Mouse (Mus musculus) limb, embryonic 12.5 days (tissue): ENCODE measurements around the gene Med22. TPM values are rescaled to one million over a fixed set of nuclear protein-coding genes. Genes with fewer than 3 reads are reported as not detected.
"Not testable (repeated sequence)": the region's sequence is repeated elsewhere in the genome, so short reads cannot be mapped to it uniquely, and the experiment has no call there.

ENCODE experiments used
- ATAC-seq: fragments of 200-750 bp; cut with Nextera tagmentation; 2 replicates; pipeline ENCODE4 v1.8.0; 2017; ENCODE audit warnings: low read depth, moderate TSS enrichment; ENCODE audit not compliant: insufficient number of reproducible peaks, insufficient read depth, low FRiP score, low TSS enrichment
- H3K27ac ChIP-seq: fragments of 300-500 bp; sonication (generic); 2 replicates; pipeline ENCODE4 v1.5.1; 2016; ENCODE audit warnings: mild to moderate bottlenecking, moderate library complexity
- H3K27me3 ChIP-seq: fragments of 300-500 bp; sonication (generic); 2 replicates; pipeline ENCODE4 v1.6.1; 2016; ENCODE audit warnings: mild to moderate bottlenecking, moderate library complexity
- H3K36me3 ChIP-seq: fragments of 300-500 bp; sonication (generic); 2 replicates; pipeline ENCODE4 v1.6.1; 2016; ENCODE audit warnings: mild to moderate bottlenecking, moderate library complexity
- H3K4me1 ChIP-seq: fragments of 300-500 bp; sonication (generic); replicated peaks from 2 replicates; pipeline ENCODE4 v1.6.1; 2016
- H3K4me2 ChIP-seq: fragments of 300-500 bp; sonication (generic); 2 replicates; pipeline ENCODE4 v1.6.1; 2016; ENCODE audit warnings: mild to moderate bottlenecking, moderate library complexity
- H3K4me3 ChIP-seq: fragments of 300-500 bp; sonication (generic); replicated peaks from 2 replicates; pipeline ENCODE4 v1.5.1; 2016; ENCODE audit warnings: mild to moderate bottlenecking
- H3K9ac ChIP-seq: fragments of 300-500 bp; sonication (generic); replicated peaks from 2 replicates; pipeline ENCODE4 v1.6.1; 2016; ENCODE audit warnings: mild to moderate bottlenecking, moderate library complexity
- H3K9me3 ChIP-seq: fragments of 300-500 bp; sonication (generic); 2 replicates; pipeline ENCODE4 v1.6.1; 2016; ENCODE audit warnings: mild to moderate bottlenecking, moderate library complexity
- WGBS: fragments of 180-500 bp; shearing (Covaris S2); methylation state at CpG from one replicate; pipeline ENCODE4 v1.1.7; 2016; 5-methylcytosine and 5-hydroxymethylcytosine counted together
- polyA plus RNA-seq: library from polyadenylated mRNA; unstranded; fragments of >200 nt; fragmentation: Nextera tagmentation; extraction: Ambion mirVana; gene quantifications from 2 replicates; pipeline ENCODE4 v1.2.1, GENCODE M21; 2016

Med22 gene
- polyA plus RNA-seq, 1 experiment from 2014 or later: 66.5 TPM

GRCm38 (mm10) chr2:26902467-26903220, 7.8 kb downstream of the Med22 start, which contains the start of gene Surf6:
Gene Surf6, minus strand, starts transcription at chr2:26902879.
- peak within 1 kb of the TSS; percentile 72 for H3K9ac ChIP-seq
- peaks cover 68% of the 10 kb centered on the region for H3K36me3 ChIP-seq
- H3K27ac ChIP-seq: peak within 1 kb of the TSS; percentile 87
- H3K4me2 ChIP-seq: peak within 1 kb of the TSS; percentile 80
- WGBS: under 1% methylated on average over 41 of the region's 41 CpGs
- peaks cover 18% of the 10 kb centered on the region for H3K4me1 ChIP-seq
- no peaks in the 10 kb centered on the region for H3K27me3 ChIP-seq
- H3K4me3 ChIP-seq: peak within 1 kb of the TSS; percentile 80
- no peaks in the 10 kb centered on the region for H3K9me3 ChIP-seq
- ATAC-seq: peak; percentile 94

GRCm38 (mm10) chr2:26901834-26902400, 8.6 kb downstream of the Med22 start:
- no peak overlapping the region for H3K27ac ChIP-seq
- 4% methylated on average over 7 of the region's 7 CpGs for WGBS
- peak overlapping the region; percentile 80 for H3K4me2 ChIP-seq
- H3K4me1 ChIP-seq: peaks cover 18% of the 10 kb centered on the region
- H3K9me3 ChIP-seq: no peaks in the 10 kb centered on the region
- H3K27me3 ChIP-seq: no peaks in the 10 kb centered on the region
- peaks cover 68% of the 10 kb centered on the region for H3K36me3 ChIP-seq
- H3K9ac ChIP-seq: peak overlapping the region; percentile 72
- ATAC-seq: no peak
- peak overlapping the region; percentile 80 for H3K4me3 ChIP-seq

- H3K4me3 ChIP-seq: 0 out of 2 replicates have a peak overlapping the region, but pooled peaks have one; percentile 2
- 66% methylated on average over 1 of the region's 1 CpGs for WGBS
- no peak overlapping the region for H3K9ac ChIP-seq
These were observed 9.7 kb downstream of the Med22 start for GRCm38 (mm10) chr2:26900731-26901130.

GRCm38 (mm10) chr2:26895898-26896297, 14.6 kb downstream of the Med22 start:
- WGBS: 90% methylated on average over 4 of the region's 4 CpGs
- peaks cover 94% of the 10 kb centered on the region for H3K36me3 ChIP-seq
- H3K27ac ChIP-seq: no peak overlapping the region

More at GRCm38 (mm10) chr2:26900731-26901130, 9.7 kb downstream of the Med22 start:
- no peaks in the 10 kb centered on the region for H3K9me3 ChIP-seq
- no peaks in the 10 kb centered on the region for H3K27me3 ChIP-seq
- H3K4me2 ChIP-seq: no peak overlapping the region
- peaks cover 18% of the 10 kb centered on the region for H3K4me1 ChIP-seq
- no peak overlapping the region for H3K27ac ChIP-seq
- peaks cover 68% of the 10 kb centered on the region for H3K36me3 ChIP-seq
- ATAC-seq: no peak

DNA sequence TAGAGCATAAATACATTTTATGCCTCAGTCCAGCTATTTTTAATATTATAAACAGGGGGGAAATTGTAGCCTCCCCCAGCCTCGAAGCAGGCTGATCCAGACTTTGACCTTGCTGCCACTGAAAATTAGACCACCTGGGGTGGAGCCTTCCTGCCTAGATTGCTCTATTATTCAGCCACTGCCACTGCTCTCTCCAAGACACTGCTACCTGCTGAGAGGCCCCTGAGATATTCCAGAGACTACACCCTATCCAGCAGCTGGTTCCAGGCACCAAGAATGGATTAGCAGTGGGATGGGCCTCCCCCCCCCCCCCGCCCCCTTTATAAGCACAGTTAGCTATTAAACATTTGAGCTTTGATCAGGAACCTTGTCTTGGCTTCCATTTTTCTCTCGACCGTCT, 24.3 kb downstream of the Med22 start:
- not testable (repeated sequence) for ATAC-seq, H3K4me2 ChIP-seq, H3K27me3 ChIP-seq, H3K4me3 ChIP-seq, H3K27ac ChIP-seq, H3K9ac ChIP-seq, H3K4me1 ChIP-seq
- peaks cover 32% of the 10 kb centered on the region for H3K36me3 ChIP-seq
- peaks cover 15% of the 10 kb centered on the region; the same call in 1 of the 2 replicates for H3K9me3 ChIP-seq
- 71% methylated on average over 4 of the region's 4 CpGs for WGBS

More at GRCm38 (mm10) chr2:26895898-26896297, 14.6 kb downstream of the Med22 start:
- no peaks in the 10 kb centered on the region for H3K27me3 ChIP-seq
- no peak overlapping the region for H3K4me2 ChIP-seq
- no peaks in the 10 kb centered on the region for H3K4me1 ChIP-seq
- no peak overlapping the region for H3K9ac ChIP-seq
- ATAC-seq: no peak
- no peaks in the 10 kb centered on the region for H3K9me3 ChIP-seq
- H3K4me3 ChIP-seq: no peak overlapping the region

DNA sequence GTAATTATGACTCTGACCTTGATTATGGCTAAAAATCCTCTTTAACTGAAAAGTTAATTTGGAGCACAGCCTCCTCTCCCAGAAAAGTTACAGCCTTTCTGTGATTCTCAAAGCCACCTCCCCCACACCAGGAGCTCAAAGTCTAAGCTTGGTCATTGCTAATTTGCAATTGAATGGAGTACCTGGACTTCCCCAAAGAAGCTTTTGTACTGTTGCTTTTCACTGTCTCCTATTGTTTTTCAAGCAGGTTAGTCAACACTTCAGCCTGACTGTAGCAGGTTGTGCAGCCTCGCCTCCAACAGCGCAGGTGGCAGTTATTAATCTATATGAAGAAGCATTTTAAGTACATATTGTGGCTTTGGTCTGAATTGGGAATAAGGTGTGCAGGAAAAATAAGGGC, 24.9 kb downstream of the Med22 start:
- not testable (repeated sequence) for H3K9ac ChIP-seq, ATAC-seq

GRCm38 (mm10) chr2:26878571-26878970, 31.9 kb downstream of the Med22 start:
- H3K9ac ChIP-seq: no peak overlapping the region

More for the DNA sequence above, 24.9 kb downstream of the Med22 start:
- not testable (repeated sequence) for H3K4me2 ChIP-seq, H3K4me3 ChIP-seq, H3K27ac ChIP-seq, H3K4me1 ChIP-seq, H3K27me3 ChIP-seq
- H3K9me3 ChIP-seq: peaks cover 15% of the 10 kb centered on the region; the same call in 1 of the 2 replicates
- peaks cover 25% of the 10 kb centered on the region for H3K36me3 ChIP-seq
- WGBS: 90% methylated on average over 2 of the region's 2 CpGs

DNA sequence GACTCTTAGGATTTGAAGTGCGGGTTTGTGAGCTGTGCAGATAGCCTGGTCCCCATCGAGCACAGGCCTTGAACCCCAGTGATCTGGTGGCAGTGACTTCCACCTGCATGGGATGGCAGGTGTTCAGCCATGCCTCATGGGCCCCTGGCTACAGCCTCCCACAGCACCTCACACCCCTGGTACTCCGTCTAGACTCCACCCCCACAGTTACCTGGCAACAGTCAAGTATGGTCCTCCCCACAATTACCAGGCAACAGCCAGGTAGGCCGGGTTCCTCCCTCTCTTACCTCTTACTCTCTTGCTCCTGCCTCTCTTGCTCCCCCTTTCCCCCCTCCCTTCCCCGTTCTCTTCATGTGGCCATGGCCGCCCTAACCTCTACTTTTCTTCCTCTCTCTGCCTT, 39.8 kb downstream of the Med22 start:
- Histone ChIP-seq H3K27me3 (peaks cover 11% of the 10 kb centered on the region; the same call in 1 of the 2 replicates), H3K27ac (no peak overlapping the region), H3K4me2 (no peak overlapping the region), H3K9ac (no peak overlapping the region), H3K4me3 (no peak overlapping the region), H3K4me1 (no peaks in the 10 kb centered on the region), H3K9me3 (no peaks in the 10 kb centered on the region), H3K36me3 (no peaks in the 10 kb centered on the region)
- WGBS: 61% methylated on average over 6 of the region's 6 CpGs
- no peak for ATAC-seq

More at GRCm38 (mm10) chr2:26878571-26878970, 31.9 kb downstream of the Med22 start:
- H3K4me2 ChIP-seq: no peak overlapping the region
- H3K4me1 ChIP-seq: no peaks in the 10 kb centered on the region
- H3K36me3 ChIP-seq: no peaks in the 10 kb centered on the region
- H3K4me3 ChIP-seq: no peak overlapping the region
- peaks cover 4% of the 10 kb centered on the region; the same call in 1 of the 2 replicates for H3K9me3 ChIP-seq
- no peak overlapping the region for H3K27ac ChIP-seq
- no peaks in the 10 kb centered on the region for H3K27me3 ChIP-seq
- ATAC-seq: no peak

- H3K36me3 ChIP-seq: no peaks in the 10 kb centered on the region
- ATAC-seq: no peak
- H3K9ac ChIP-seq: no peak within 1 kb of the TSS
- WGBS: 67% methylated on average over 3 of the region's 3 CpGs
- H3K4me2 ChIP-seq: no peak within 1 kb of the TSS
- H3K27me3 ChIP-seq: no peaks in the 10 kb centered on the region
- H3K4me1 ChIP-seq: no peaks in the 10 kb centered on the region
- no peak within 1 kb of the TSS for H3K27ac ChIP-seq
- no peak within 1 kb of the TSS for H3K4me3 ChIP-seq
- H3K9me3 ChIP-seq: no peaks in the 10 kb centered on the region
These were observed 45.6 kb downstream of the Med22 start, which contains the start of gene Abo for GRCm38 (mm10) chr2:26864879-26865278. Gene Abo, minus strand, starts transcription at chr2:26864979.

DNA sequence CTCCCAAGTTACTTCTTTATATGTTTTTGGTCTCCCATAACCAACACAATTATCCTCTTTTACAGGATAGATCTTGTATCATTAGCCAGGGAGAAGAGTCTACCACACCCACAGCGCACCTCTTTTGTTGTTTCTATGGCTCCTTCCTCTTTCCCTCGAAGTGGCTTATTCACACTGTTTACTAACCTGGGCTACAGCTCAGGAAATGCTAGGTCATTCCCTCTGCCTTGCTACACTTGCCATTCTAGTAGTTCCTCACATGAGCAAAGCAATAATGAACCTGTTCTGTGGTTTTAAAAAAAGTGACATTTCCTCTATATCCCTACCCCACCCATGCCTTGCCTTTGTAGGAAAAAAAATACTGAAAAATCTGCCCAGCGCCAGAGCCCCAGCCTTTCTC, 47.6 kb downstream of the Med22 start:
- Histone ChIP-seq H3K27me3 (no peaks in the 10 kb centered on the region), H3K27ac (no peak overlapping the region), H3K36me3 (no peaks in the 10 kb centered on the region), H3K9me3 (no peaks in the 10 kb centered on the region), H3K9ac (no peak overlapping the region), H3K4me1 (no peaks in the 10 kb centered on the region), H3K4me2 (no peak overlapping the region), H3K4me3 (no peak overlapping the region)
- 82% methylated on average over 3 of the region's 3 CpGs for WGBS
- ATAC-seq: no peak
